Mouse (Mus musculus) spleen, adult 2 months (tissue): ENCODE measurements around the gene Syne3. TPM values are rescaled to one million over a fixed set of nuclear protein-coding genes. Genes with fewer than 3 reads are reported as not detected.

Experiments
- DNase-seq, 2 experiments: peaks; one replicate each; pipeline versions ENCODE4 v3.0.0 to v3.0.0-alpha.2; 2012 to 2021; ENCODE audit warnings: low spot score in 2 of 2, low read depth in 1 of 2
- H3K27ac ChIP-seq: fragments of 200-500 bp; 2 replicates; pipeline ENCODE4 v1.5.1; 2012; ENCODE audit warnings: low read length, inconsistent platforms; ENCODE audit not compliant: insufficient read depth
- H3K27me3 ChIP-seq: fragments of 200-500 bp; 2 replicates; pipeline ENCODE4 v1.6.1; 2012; ENCODE audit warnings: mild to moderate bottlenecking, moderate library complexity, low read length, inconsistent platforms; ENCODE audit not compliant: control insufficient read depth, insufficient read depth
- H3K36me3 ChIP-seq: fragments of 200-500 bp; 2 replicates; pipeline ENCODE4 v1.6.1; 2012; ENCODE audit warnings: mild to moderate bottlenecking, low read length, inconsistent platforms; ENCODE audit not compliant: control insufficient read depth, insufficient read depth
- H3K4me1 ChIP-seq: fragments of 200-500 bp; 2 replicates; pipeline ENCODE4 v1.6.1; 2011; ENCODE audit warnings: inconsistent platforms; ENCODE audit not compliant: control insufficient read depth, insufficient read depth, insufficient read length
- H3K4me3 ChIP-seq: fragments of 200-500 bp; 2 replicates; pipeline ENCODE4 v1.5.1; 2011; ENCODE audit warnings: mild to moderate bottlenecking, inconsistent platforms; ENCODE audit not compliant: insufficient read depth, insufficient read length; ENCODE audit errors: extremely low read depth
- CTCF ChIP-seq: fragments of 200-500 bp; IDR thresholded peaks from 2 replicates; pipeline ENCODE4 v1.5.1; 2011; ENCODE audit warnings: mild to moderate bottlenecking, inconsistent platforms; ENCODE audit not compliant: insufficient read depth, insufficient read length, insufficient replicate concordance; ENCODE audit errors: extremely low read depth
- POLR2A ChIP-seq: fragments of 200-500 bp; IDR thresholded peaks from 2 replicates; pipeline ENCODE4 v1.6.1; 2011; ENCODE audit warnings: low read depth, low read length, inconsistent platforms
- WGBS: fragments of 180-500 bp; shearing (Covaris S2); methylation state at CpG from one replicate; pipeline ENCODE4 v1.1.7; 2018; 5-methylcytosine and 5-hydroxymethylcytosine counted together
- polyA plus RNA-seq: library from polyadenylated mRNA; depleted of rRNA; stranded (reverse); fragments of >200 nt; gene quantifications from 2 replicates; pipeline ENCODE4 v1.2.3, GENCODE M21; 2012

The Syne3 gene
- polyA plus RNA-seq, 1 experiment, result 5.4 TPM

GRCm38 (mm10) chr12:104986001-104986400 is 23.6 kb downstream of the Syne3 start:
- no peak overlapping the region for H3K4me3 ChIP-seq
- no peak overlapping the region for H3K27ac ChIP-seq
- TF ChIP-seq POLR2A, result no peak
- no peaks in the 10 kb centered on the region for H3K36me3 ChIP-seq
- no peaks in the 10 kb centered on the region for H3K27me3 ChIP-seq
- H3K4me1 ChIP-seq, result peaks cover 8% of the 10 kb centered on the region; the same call in 1 of the 2 replicates
- WGBS, result 95% methylated on average over 2 of the region's 2 CpGs
- no peak for DNase-seq

GRCm38 (mm10) chr12:104985088-104985487 is 24.5 kb downstream of the Syne3 start:
- peaks cover 2% of the 10 kb centered on the region; the same call in 1 of the 2 replicates for H3K4me1 ChIP-seq
- WGBS, result 94% methylated on average over 5 of the region's 5 CpGs
- no peak for DNase-seq

GRCm38 (mm10) chr12:104983476-104983875 is 26.1 kb downstream of the Syne3 start:
- H3K4me1 ChIP-seq, result no peaks in the 10 kb centered on the region
- H3K27ac ChIP-seq, result no peak overlapping the region
- H3K4me3 ChIP-seq, result no peak overlapping the region
- no peaks in the 10 kb centered on the region for H3K27me3 ChIP-seq
- H3K36me3 ChIP-seq, result no peaks in the 10 kb centered on the region
- no peak for DNase-seq
- WGBS, result 86% methylated on average over 7 of the region's 7 CpGs
- no peak for TF ChIP-seq POLR2A
- TF ChIP-seq CTCF, result no peak

More at GRCm38 (mm10) chr12:104985088-104985487, 24.5 kb downstream of the Syne3 start:
- no peak overlapping the region for H3K4me3 ChIP-seq
- no peak overlapping the region for H3K27ac ChIP-seq
- H3K36me3 ChIP-seq, result no peaks in the 10 kb centered on the region
- no peak for TF ChIP-seq CTCF
- no peak for TF ChIP-seq POLR2A
- H3K27me3 ChIP-seq, result no peaks in the 10 kb centered on the region

GRCm38 (mm10) chr12:104978943-104979723 is 30.5 kb downstream of the Syne3 start:
- no peak for TF ChIP-seq CTCF
- no peak for TF ChIP-seq POLR2A
- Histone ChIP-seq H3K27ac (no peak overlapping the region), H3K4me3 (no peak overlapping the region), H3K4me1 (no peaks in the 10 kb centered on the region), H3K27me3 (no peaks in the 10 kb centered on the region), H3K36me3 (peaks cover 6% of the 10 kb centered on the region; the same call in 1 of the 2 replicates)
- no peak for DNase-seq
- 95% methylated on average over 22 of the region's 22 CpGs for WGBS

- TF ChIP-seq POLR2A, result no peak
- TF ChIP-seq CTCF, result no peak
- H3K36me3 ChIP-seq, result peaks cover 6% of the 10 kb centered on the region; the same call in 1 of the 2 replicates
- 89% methylated on average over 9 of the region's 9 CpGs for WGBS
- DNase-seq, result no peak
- no peaks in the 10 kb centered on the region for H3K4me1 ChIP-seq
- no peak overlapping the region for H3K4me3 ChIP-seq
- no peaks in the 10 kb centered on the region for H3K27me3 ChIP-seq
- no peak overlapping the region for H3K27ac ChIP-seq
Measured at GRCm38 (mm10) chr12:104978420-104978819, 31.2 kb downstream of the Syne3 start.

GRCm38 (mm10) chr12:104976903-104977302 is 32.7 kb downstream of the Syne3 start:
- no peaks in the 10 kb centered on the region for H3K4me1 ChIP-seq
- peaks cover 8% of the 10 kb centered on the region; the same call in 1 of the 2 replicates for H3K36me3 ChIP-seq
- no peak overlapping the region for H3K27ac ChIP-seq
- no peak overlapping the region for H3K4me3 ChIP-seq
- no peak for DNase-seq
- TF ChIP-seq POLR2A, result no peak
- TF ChIP-seq CTCF, result no peak
- H3K27me3 ChIP-seq, result no peaks in the 10 kb centered on the region
- WGBS, result 91% methylated on average over 7 of the region's 7 CpGs

GRCm38 (mm10) chr12:104976331-104976817 is 33.2 kb downstream of the Syne3 start:
- H3K4me1 ChIP-seq, result no peaks in the 10 kb centered on the region
- no peak for DNase-seq
- H3K36me3 ChIP-seq, result peaks cover 8% of the 10 kb centered on the region; the same call in 1 of the 2 replicates
- H3K27me3 ChIP-seq, result no peaks in the 10 kb centered on the region
- no peak for TF ChIP-seq CTCF
- TF ChIP-seq POLR2A, result no peak
- no peak overlapping the region for H3K27ac ChIP-seq
- 91% methylated on average over 8 of the region's 8 CpGs for WGBS
- H3K4me3 ChIP-seq, result no peak overlapping the region
